Mouse (Mus musculus) myocyte (in vitro differentiated cells): ENCODE results near the gene Il5.

Experiments
- CEBPB ChIP-seq: IDR thresholded peaks from 2 replicates; pipeline ENCODE4 v1.6.1; 2011; ENCODE audit warnings: mild to moderate bottlenecking, moderate library complexity; ENCODE audit not compliant: poor library complexity, insufficient read depth, severe bottlenecking
- E2F4 ChIP-seq: IDR thresholded peaks from one replicate; pipeline ENCODE4 v1.6.1; 2011; ENCODE audit warnings: mild to moderate bottlenecking, control low read depth, moderate library complexity; ENCODE audit not compliant: insufficient read depth
- MAX ChIP-seq: IDR thresholded peaks from one replicate; pipeline ENCODE4 v1.6.1; 2011; ENCODE audit warnings: low read depth, mild to moderate bottlenecking, control low read depth
- MYOG ChIP-seq, 3 experiments: IDR thresholded peaks; one replicate each; pipeline ENCODE4 v1.6.1; 2011; ENCODE audit warnings: control low read depth in 2 of 3, low read depth in 2 of 3, mild to moderate bottlenecking in 2 of 3; ENCODE audit not compliant: insufficient read length in 2 of 3, control insufficient read depth in 1 of 3, insufficient read depth in 1 of 3
- POLR2A ChIP-seq: IDR thresholded peaks from one replicate; pipeline ENCODE4 v1.6.1; 2011; ENCODE audit warnings: low read depth, mild to moderate bottlenecking, control low read depth, moderate library complexity; ENCODE audit not compliant: insufficient read length
- SRF ChIP-seq: IDR thresholded peaks from one replicate; pipeline ENCODE4 v1.6.1; 2011; ENCODE audit warnings: low read depth; ENCODE audit not compliant: control insufficient read depth, insufficient read length
- TCF12 ChIP-seq: IDR thresholded peaks from one replicate; pipeline ENCODE4 v1.6.1; 2011; ENCODE audit warnings: mild to moderate bottlenecking, control low read depth; ENCODE audit not compliant: poor library complexity, insufficient read depth, severe bottlenecking
- TCF3 ChIP-seq: IDR thresholded peaks from one replicate; pipeline ENCODE4 v1.6.1; 2011; ENCODE audit warnings: low read depth, control low read depth; ENCODE audit not compliant: insufficient read length
- USF1 ChIP-seq: IDR thresholded peaks from one replicate; pipeline ENCODE4 v1.6.1; 2011; ENCODE audit warnings: low read depth, mild to moderate bottlenecking, control low read depth, moderate library complexity

GRCm38 (mm10) chr11:53719701-53720100 lies 893 bp upstream of the Il5 start:
- no peak for TF ChIP-seq POLR2A
- TF ChIP-seq TCF12 = no peak
- TF ChIP-seq E2F4 = no peak
- no peak for TF ChIP-seq MYOG (IDR thresholded peaks at IDR 0.05; ENCODE audit: control insufficient read depth in 1 of 3, insufficient read depth in 1 of 3, insufficient read length in 2 of 3, low read depth in 2 of 3)
- TF ChIP-seq USF1 = no peak
- no peak for TF ChIP-seq TCF3
- no peak for TF ChIP-seq MAX
- TF ChIP-seq SRF = no peak
- no peak for TF ChIP-seq CEBPB
